Mouse (Mus musculus): ENCODE results near the gene Plod1.

DNA sequence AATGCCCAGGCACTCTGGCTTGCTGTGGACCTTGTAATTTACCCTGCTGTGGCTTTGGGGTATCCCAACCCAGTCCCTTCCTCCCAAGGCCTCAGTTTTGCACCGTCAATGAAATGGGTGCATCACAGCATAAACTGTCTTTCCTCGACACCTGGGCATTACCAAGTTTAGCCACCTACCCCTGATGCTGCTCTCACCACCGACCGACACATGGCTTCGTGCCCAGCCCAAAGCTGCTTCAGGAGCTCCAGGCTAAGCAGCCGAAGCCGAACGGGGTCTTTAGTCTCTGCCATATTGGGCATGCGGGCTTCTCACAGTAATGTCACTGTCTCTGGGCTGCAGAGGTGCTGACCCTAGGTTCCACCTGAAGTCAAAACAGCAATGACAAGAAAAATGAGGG, 70.5 kb downstream of the Plod1 start:
- TF ChIP-seq CTCF (IDR thresholded peaks at IDR 0.05; ENCODE audit: insufficient read depth, low read depth, low read length) (no peak), POLR2A (IDR thresholded peaks at IDR 0.05; ENCODE audit: insufficient read depth, low read depth, low read length) (no peak)

Data from olfactory bulb, adult 2 months (tissue).